Mouse (Mus musculus): ENCODE data around the gene Kif1b. TPM values are rescaled to one million over a fixed set of nuclear protein-coding genes. Genes with fewer than 3 reads are reported as not detected.

Kif1b gene
- polyA plus RNA-seq, 1 experiment from 2014 or later, result 15.2 TPM

GRCm38 (mm10) chr4:149149196-149149595 lies 158.3 kb downstream of the Kif1b start:
- Histone ChIP-seq H3K9ac (ENCODE audit: low read depth, low read length) (no peak overlapping the region), H3K36me3 (ENCODE audit: control insufficient read depth, insufficient read depth) (peaks cover 53% of the 10 kb centered on the region), H3K27me3 (replicated peaks; ENCODE audit: control insufficient read depth, insufficient read depth, low read length) (no peaks in the 10 kb centered on the region), H3K9me3 (ENCODE audit: control insufficient read depth) (no peaks in the 10 kb centered on the region), H3K27ac (ENCODE audit: low read depth, low read length) (no peak overlapping the region), H3K4me3 (ENCODE audit: low read depth, low read length) (no peak overlapping the region), H3K4me1 (replicated peaks; ENCODE audit: control insufficient read depth, insufficient read depth, low read length) (no peaks in the 10 kb centered on the region), H3K4me2 (replicated peaks; ENCODE audit: low read depth) (no peak overlapping the region)
- 83% methylated on average over 9 of the region's 9 CpGs for WGBS
- no peak for ATAC-seq
- TF ChIP-seq CTCF (IDR thresholded peaks at IDR 0.05; ENCODE audit: low read depth), result no peak

DNA sequence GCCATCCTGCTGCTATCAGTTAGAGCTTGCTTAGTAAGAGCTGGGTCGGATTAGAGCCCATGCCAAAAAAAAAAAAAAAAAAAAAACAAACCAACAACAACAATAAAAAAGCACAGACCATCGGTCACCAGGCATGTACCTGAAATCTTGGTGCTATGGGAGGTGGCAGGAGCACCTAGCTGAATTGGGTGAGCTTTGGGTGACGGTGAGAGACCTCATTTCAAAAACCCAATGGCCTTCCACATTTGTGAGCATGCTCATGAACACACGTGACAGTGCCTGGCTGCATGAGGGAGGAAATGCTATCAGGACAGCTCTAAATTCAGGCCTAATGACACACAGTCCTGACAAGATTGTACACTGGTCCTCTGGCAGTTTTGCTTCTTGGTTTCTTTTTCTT lies 159.4 kb downstream of the Kif1b start:
- Histone ChIP-seq H3K9ac (ENCODE audit: low read depth, low read length) (no peak overlapping the region), H3K4me2 (replicated peaks; ENCODE audit: low read depth) (no peak overlapping the region), H3K27me3 (replicated peaks; ENCODE audit: control insufficient read depth, insufficient read depth, low read length) (no peaks in the 10 kb centered on the region), H3K4me1 (replicated peaks; ENCODE audit: control insufficient read depth, insufficient read depth, low read length) (no peaks in the 10 kb centered on the region), H3K36me3 (ENCODE audit: control insufficient read depth, insufficient read depth) (peaks cover 42% of the 10 kb centered on the region), H3K9me3 (ENCODE audit: control insufficient read depth) (no peaks in the 10 kb centered on the region), H3K27ac (ENCODE audit: low read depth, low read length) (no peak overlapping the region), H3K4me3 (ENCODE audit: low read depth, low read length) (no peak overlapping the region)
- TF ChIP-seq CTCF (IDR thresholded peaks at IDR 0.05; ENCODE audit: low read depth), result no peak
- ATAC-seq, result no peak
- WGBS, result 65% methylated on average over 4 of the region's 4 CpGs

DNA sequence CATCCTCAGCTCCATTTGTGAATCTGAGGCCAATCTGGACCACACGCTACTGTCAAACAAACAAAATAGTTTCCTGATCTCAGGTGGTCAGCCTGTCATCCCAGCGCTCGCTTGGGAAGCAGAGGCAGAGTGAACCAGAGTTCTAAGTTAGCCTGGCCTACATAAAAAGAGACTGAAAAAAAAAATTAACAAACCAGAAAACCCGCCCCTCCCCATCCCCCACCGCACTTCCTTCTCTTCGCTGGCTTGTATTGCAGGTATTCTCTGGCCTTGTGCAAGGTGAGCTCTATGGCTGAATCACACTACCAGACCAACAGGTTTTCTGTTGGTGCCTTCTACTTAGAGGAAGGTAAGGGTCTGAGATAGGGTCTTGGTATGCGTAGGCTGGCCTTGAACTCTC lies 160.0 kb downstream of the Kif1b start:
- H3K4me1 ChIP-seq (replicated peaks; ENCODE audit: control insufficient read depth, insufficient read depth, low read length), result no peaks in the 10 kb centered on the region
- no peaks in the 10 kb centered on the region for H3K9me3 ChIP-seq (ENCODE audit: control insufficient read depth)
- no peak for ATAC-seq
- no peaks in the 10 kb centered on the region for H3K27me3 ChIP-seq (replicated peaks; ENCODE audit: control insufficient read depth, insufficient read depth, low read length)
- no peak overlapping the region for H3K4me2 ChIP-seq (replicated peaks; ENCODE audit: low read depth)
- H3K27ac ChIP-seq (ENCODE audit: low read depth, low read length), result no peak overlapping the region
- WGBS, result 68% methylated on average over 7 of the region's 7 CpGs
- H3K4me3 ChIP-seq (ENCODE audit: low read depth, low read length), result no peak overlapping the region
- no peak overlapping the region for H3K9ac ChIP-seq (ENCODE audit: low read depth, low read length)
- peaks cover 36% of the 10 kb centered on the region for H3K36me3 ChIP-seq (ENCODE audit: control insufficient read depth, insufficient read depth)
- TF ChIP-seq CTCF (IDR thresholded peaks at IDR 0.05; ENCODE audit: low read depth), result no peak

DNA sequence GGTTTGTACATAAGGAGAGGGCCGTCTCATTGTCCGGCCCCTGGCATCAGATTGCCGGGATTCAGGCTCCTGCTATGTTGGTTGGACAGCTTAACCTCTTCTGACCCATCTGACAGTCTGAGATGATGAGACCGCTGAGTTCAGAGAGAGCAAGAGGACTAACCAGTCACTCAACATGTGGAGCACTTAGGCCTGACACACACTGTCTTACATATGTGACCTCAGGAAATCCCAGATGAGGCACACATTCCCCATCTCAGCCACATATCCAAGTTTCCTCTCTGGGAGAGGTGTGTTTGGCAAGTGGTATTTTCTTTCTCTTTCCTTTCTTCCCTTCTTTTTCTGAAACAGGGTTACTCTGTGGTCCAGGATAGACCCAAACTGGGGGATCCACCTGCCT lies 162.3 kb downstream of the Kif1b start:
- H3K27ac ChIP-seq (ENCODE audit: low read depth, low read length), result no peak overlapping the region
- no peak overlapping the region for H3K9ac ChIP-seq (ENCODE audit: low read depth, low read length)
- no peak overlapping the region for H3K4me3 ChIP-seq (ENCODE audit: low read depth, low read length)
- H3K27me3 ChIP-seq (replicated peaks; ENCODE audit: control insufficient read depth, insufficient read depth, low read length), result no peaks in the 10 kb centered on the region
- no peaks in the 10 kb centered on the region for H3K9me3 ChIP-seq (ENCODE audit: control insufficient read depth)
- ATAC-seq, result no peak
- WGBS, result 80% methylated on average over 4 of the region's 4 CpGs
- H3K36me3 ChIP-seq (ENCODE audit: control insufficient read depth, insufficient read depth), result peaks cover 12% of the 10 kb centered on the region; the same call in 1 of the 2 replicates
- no peaks in the 10 kb centered on the region for H3K4me1 ChIP-seq (replicated peaks; ENCODE audit: control insufficient read depth, insufficient read depth, low read length)
- TF ChIP-seq CTCF (IDR thresholded peaks at IDR 0.05; ENCODE audit: low read depth), result no peak
- H3K4me2 ChIP-seq (replicated peaks; ENCODE audit: low read depth), result no peak overlapping the region

DNA sequence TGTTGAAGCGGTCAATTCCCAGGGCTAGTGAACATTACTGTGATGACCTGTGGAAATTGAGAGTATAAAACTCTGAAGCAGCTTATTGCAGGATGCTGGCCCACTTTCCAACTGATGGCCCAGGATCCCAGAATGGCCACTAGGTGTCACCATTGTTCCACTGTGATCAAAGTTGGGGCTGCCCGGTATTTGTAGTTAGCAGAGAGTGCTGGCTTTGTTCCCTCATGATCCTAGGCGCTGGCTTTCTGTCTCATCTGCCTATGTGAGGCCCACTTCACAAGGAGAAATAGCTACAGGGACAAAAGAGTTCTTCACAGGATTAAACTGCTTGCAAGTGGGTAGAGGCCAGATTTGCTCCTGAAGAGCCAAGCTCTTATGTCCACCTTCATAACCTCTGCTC lies 163.0 kb downstream of the Kif1b start:
- 2% methylated on average over 3 of the region's 3 CpGs for WGBS
- no peaks in the 10 kb centered on the region for H3K27me3 ChIP-seq (replicated peaks; ENCODE audit: control insufficient read depth, insufficient read depth, low read length)
- TF ChIP-seq CTCF (IDR thresholded peaks at IDR 0.05; ENCODE audit: low read depth), result peak; percentile 99
- no peak overlapping the region for H3K9ac ChIP-seq (ENCODE audit: low read depth, low read length)
- no peaks in the 10 kb centered on the region for H3K9me3 ChIP-seq (ENCODE audit: control insufficient read depth)
- ATAC-seq, result peak; percentile 49
- H3K36me3 ChIP-seq (ENCODE audit: control insufficient read depth, insufficient read depth), result peaks cover 6% of the 10 kb centered on the region; the same call in 1 of the 2 replicates
- no peak overlapping the region for H3K4me2 ChIP-seq (replicated peaks; ENCODE audit: low read depth)
- H3K27ac ChIP-seq (ENCODE audit: low read depth, low read length), result no peak overlapping the region
- H3K4me1 ChIP-seq (replicated peaks; ENCODE audit: control insufficient read depth, insufficient read depth, low read length), result no peaks in the 10 kb centered on the region
- no peak overlapping the region for H3K4me3 ChIP-seq (ENCODE audit: low read depth, low read length)

DNA sequence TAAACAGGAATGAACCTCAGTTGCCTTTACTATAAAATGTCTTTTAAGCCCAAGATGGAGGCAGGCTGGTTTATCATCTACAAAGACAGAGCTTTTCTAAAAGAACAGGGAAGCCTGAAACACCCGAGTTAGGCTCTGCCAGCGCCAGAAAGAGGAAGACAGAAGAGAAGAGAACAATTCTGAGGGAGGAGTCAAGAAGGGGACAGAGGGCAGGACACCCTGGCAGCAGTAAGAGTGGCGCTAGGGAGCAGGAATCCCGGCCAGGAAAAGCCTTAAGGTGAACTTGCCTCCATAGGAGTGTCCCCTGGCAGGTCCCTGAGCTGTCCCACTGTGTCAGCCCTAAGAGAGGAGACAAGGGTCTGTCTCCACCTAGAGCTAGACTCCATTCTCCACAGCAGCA lies 163.9 kb downstream of the Kif1b start:
- no peaks in the 10 kb centered on the region for H3K9me3 ChIP-seq (ENCODE audit: control insufficient read depth)
- H3K4me3 ChIP-seq (ENCODE audit: low read depth, low read length), result no peak overlapping the region
- no peaks in the 10 kb centered on the region for H3K4me1 ChIP-seq (replicated peaks; ENCODE audit: control insufficient read depth, insufficient read depth, low read length)
- no peaks in the 10 kb centered on the region for H3K27me3 ChIP-seq (replicated peaks; ENCODE audit: control insufficient read depth, insufficient read depth, low read length)
- 23% methylated on average over 4 of the region's 4 CpGs for WGBS
- H3K4me2 ChIP-seq (replicated peaks; ENCODE audit: low read depth), result no peak overlapping the region
- TF ChIP-seq CTCF (IDR thresholded peaks at IDR 0.05; ENCODE audit: low read depth), result no peak
- H3K27ac ChIP-seq (ENCODE audit: low read depth, low read length), result no peak overlapping the region
- H3K36me3 ChIP-seq (ENCODE audit: control insufficient read depth, insufficient read depth), result no peaks in the 10 kb centered on the region
- ATAC-seq, result no peak
- no peak overlapping the region for H3K9ac ChIP-seq (ENCODE audit: low read depth, low read length)

- WGBS, result 78% methylated on average over 8 of the region's 8 CpGs
- no peak for TF ChIP-seq CTCF (IDR thresholded peaks at IDR 0.05; ENCODE audit: low read depth)
- Histone ChIP-seq H3K9me3 (ENCODE audit: control insufficient read depth) (no peaks in the 10 kb centered on the region), H3K4me2 (replicated peaks; ENCODE audit: low read depth) (no peak overlapping the region), H3K36me3 (ENCODE audit: control insufficient read depth, insufficient read depth) (no peaks in the 10 kb centered on the region), H3K9ac (ENCODE audit: low read depth, low read length) (no peak overlapping the region), H3K27ac (ENCODE audit: low read depth, low read length) (no peak overlapping the region), H3K4me3 (ENCODE audit: low read depth, low read length) (no peak overlapping the region), H3K27me3 (replicated peaks; ENCODE audit: control insufficient read depth, insufficient read depth, low read length) (no peaks in the 10 kb centered on the region), H3K4me1 (replicated peaks; ENCODE audit: control insufficient read depth, insufficient read depth, low read length) (no peaks in the 10 kb centered on the region)
- no peak for ATAC-seq
These were observed 169.0 kb downstream of the Kif1b start for GRCm38 (mm10) chr4:149138515-149138914.

Measured in intestine, postnatal 0 days (tissue).